Mouse (Mus musculus) inflammation-experienced regulatory T-cells (primary cell): ENCODE measurements around the gene Irgm2. TPM values are rescaled to one million over a fixed set of nuclear protein-coding genes. Genes with fewer than 3 reads are reported as not detected.

Source experiments
- polyA plus RNA-seq, 2 experiments: library from polyadenylated mRNA; unstranded; fragments of 100-300 nt; shearing (Covaris generic); gene quantifications; one replicate each; pipeline ENCODE4 v1.2.1; 2017

The Irgm2 gene
- polyA plus RNA-seq = 10 to 100 TPM; 48.7 to 53.3 TPM

GRCm38 (mm10) chr11:58199229-58200037 is at the start of gene Irgm2, which contains the start of gene Igtp:
TSS of gene Irgm2 (plus strand) at chr11:58199618.
TSS of gene Igtp (plus strand) at chr11:58199556.

GRCm38 (mm10) chr11:58168167-58168915 is 31.1 kb upstream of the Irgm2 start, which contains the start of gene Gemin5:
TSS of gene Gemin5 (minus strand) at chr11:58168539.

GRCm38 (mm10) chr11:58171459-58172091 is 27.8 kb upstream of the Irgm2 start, which contains the start of gene Mrpl22:
TSS of gene Mrpl22 (plus strand) at chr11:58171661.

Other genes with a start within 250 kb of the Irgm2 start
- gene Larp1, start 190.6 kb upstream of the Irgm2 start, polyA plus RNA-seq = 10 to 100 TPM; 87.6 to 97.3 TPM
- gene Gm12248, start 106.5 kb upstream of the Irgm2 start, polyA plus RNA-seq = under 1 TPM in 1 of 2 experiments, not detected in 1; 0.14 TPM
- gene Cnot8, start 95.5 kb upstream of the Irgm2 start, polyA plus RNA-seq = 100 to 1,000 TPM in 1 of 2 experiments, 10 to 100 TPM in 1; 89.1 to 135 TPM
- gene Gemin5, start 31.1 kb upstream of the Irgm2 start, polyA plus RNA-seq = 10 to 100 TPM; 15.1 to 16.7 TPM
- gene Mrpl22, start 28.0 kb upstream of the Irgm2 start, polyA plus RNA-seq = 10 to 100 TPM; 61.6 to 64.3 TPM
- gene Igtp, start 62 bp upstream of the Irgm2 start, polyA plus RNA-seq = 100 to 1,000 TPM; 321 to 381 TPM
- not detected for gene 4930438A08Rik, start 75.2 kb downstream of the Irgm2 start, polyA plus RNA-seq
- gene Zfp692, start 107.5 kb downstream of the Irgm2 start, polyA plus RNA-seq = 10 to 100 TPM; 40.4 to 60.4 TPM
- 10 to 100 TPM; 43.4 to 43.9 TPM for gene Zfp672, start 130.7 kb downstream of the Irgm2 start, polyA plus RNA-seq
- 10 to 100 TPM; 19.0 to 36.8 TPM for gene Sh3bp5l, start 131.1 kb downstream of the Irgm2 start, polyA plus RNA-seq
- 1 to 10 TPM in 1 of 2 experiments, under 1 TPM in 1; 0.17 to 2.9 TPM for gene Lypd8, start 179.4 kb downstream of the Irgm2 start, polyA plus RNA-seq
- under 1 TPM in 1 of 2 experiments, not detected in 1; 0.61 TPM for gene 1810065E05Rik, start 221.5 kb downstream of the Irgm2 start, polyA plus RNA-seq
- gene Gm12253, start 232.9 kb downstream of the Irgm2 start, polyA plus RNA-seq = 1 to 10 TPM in 1 of 2 experiments, under 1 TPM in 1; 0.42 to 1.0 TPM